Mouse (Mus musculus): ENCODE measurements around the gene Fcrlb. TPM values are rescaled to one million over a fixed set of nuclear protein-coding genes. Genes with fewer than 3 reads are reported as not detected.

Fcrlb gene
- total and polyA plus RNA-seq, 2 experiments from 2014 or later, result 1.3 to 1.7 TPM

DNA sequence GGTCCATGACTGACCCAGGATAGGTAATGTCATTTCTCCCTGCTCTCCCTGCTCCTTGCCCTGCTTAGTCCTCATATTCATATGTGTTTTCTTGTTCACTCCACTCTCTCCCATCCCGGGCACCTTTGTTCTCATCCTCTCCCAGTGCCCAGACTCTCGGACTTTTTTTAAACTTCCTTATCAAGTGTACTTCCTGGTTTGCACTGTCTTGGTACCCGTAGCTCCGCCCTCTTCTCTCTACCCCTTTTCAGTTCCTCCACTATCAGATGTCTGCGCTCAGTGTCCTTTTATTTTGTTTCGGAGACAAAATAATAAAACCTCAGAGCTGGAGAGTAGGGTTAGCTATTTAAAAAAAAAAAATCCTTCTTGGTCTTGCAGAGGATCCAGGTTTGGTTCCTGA lies 11.7 kb upstream of the Fcrlb start:
- ATAC-seq (ENCODE audit: low FRiP score) (no peak), DNase-seq (ENCODE audit: low spot score) (no peak)
- H3K27me3 ChIP-seq (ENCODE audit: insufficient read depth, low read length), result no peaks in the 10 kb centered on the region
- H3K36me3 ChIP-seq (ENCODE audit: insufficient read depth, low read length), result no peaks in the 10 kb centered on the region
- no peak overlapping the region for H3K27ac ChIP-seq (ENCODE audit: low read depth, low read length)
- WGBS, result 81% methylated on average over 6 of the region's 6 CpGs
- H3K4me3 ChIP-seq (ENCODE audit: low read depth, low read length), result no peak overlapping the region
- H3K4me2 ChIP-seq (ENCODE audit: low read depth, low read length, poor library complexity, severe bottlenecking), result no peak overlapping the region
- H3K9ac ChIP-seq (replicated peaks; ENCODE audit: low read length, poor library complexity, severe bottlenecking), result no peak overlapping the region
- H3K9me3 ChIP-seq (ENCODE audit: low read length), result no peaks in the 10 kb centered on the region
- H3K4me1 ChIP-seq (ENCODE audit: insufficient read depth, low read length), result no peaks in the 10 kb centered on the region
- TF ChIP-seq CTCF (IDR thresholded peaks at IDR 0.05), result no peak

DNA sequence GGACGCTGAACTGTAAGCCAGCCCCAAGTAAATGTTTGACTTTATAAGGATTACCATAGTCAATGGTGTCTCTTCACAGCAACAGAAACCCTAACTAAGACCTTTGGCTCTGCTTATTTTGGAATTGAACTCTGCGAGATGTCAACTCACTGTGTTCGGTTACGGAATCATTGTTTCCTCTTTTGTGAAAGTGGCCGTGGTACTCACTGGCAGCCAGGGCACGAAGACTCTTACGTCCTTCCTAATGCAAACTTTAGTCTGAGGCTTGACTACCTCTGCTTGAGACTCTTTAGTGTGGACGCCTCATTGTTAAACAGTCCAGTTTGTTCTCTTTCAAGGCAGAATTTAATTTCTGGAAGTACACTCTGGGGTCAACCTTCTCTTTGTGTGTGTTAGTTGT lies 6.6 kb upstream of the Fcrlb start:
- TF ChIP-seq CTCF (IDR thresholded peaks at IDR 0.05), result no peak
- Histone ChIP-seq H3K9me3 (ENCODE audit: low read length) (no peaks in the 10 kb centered on the region), H3K4me3 (ENCODE audit: low read depth, low read length) (no peak overlapping the region), H3K4me1 (ENCODE audit: insufficient read depth, low read length) (no peaks in the 10 kb centered on the region), H3K36me3 (ENCODE audit: insufficient read depth, low read length) (no peaks in the 10 kb centered on the region), H3K9ac (replicated peaks; ENCODE audit: low read length, poor library complexity, severe bottlenecking) (no peak overlapping the region), H3K4me2 (ENCODE audit: low read depth, low read length, poor library complexity, severe bottlenecking) (no peak overlapping the region), H3K27me3 (ENCODE audit: insufficient read depth, low read length) (no peaks in the 10 kb centered on the region), H3K27ac (ENCODE audit: low read depth, low read length) (no peak overlapping the region)
- ATAC-seq (ENCODE audit: low FRiP score) (no peak), DNase-seq (ENCODE audit: low spot score) (no peak)
- 90% methylated on average over 8 of the region's 8 CpGs for WGBS

DNA sequence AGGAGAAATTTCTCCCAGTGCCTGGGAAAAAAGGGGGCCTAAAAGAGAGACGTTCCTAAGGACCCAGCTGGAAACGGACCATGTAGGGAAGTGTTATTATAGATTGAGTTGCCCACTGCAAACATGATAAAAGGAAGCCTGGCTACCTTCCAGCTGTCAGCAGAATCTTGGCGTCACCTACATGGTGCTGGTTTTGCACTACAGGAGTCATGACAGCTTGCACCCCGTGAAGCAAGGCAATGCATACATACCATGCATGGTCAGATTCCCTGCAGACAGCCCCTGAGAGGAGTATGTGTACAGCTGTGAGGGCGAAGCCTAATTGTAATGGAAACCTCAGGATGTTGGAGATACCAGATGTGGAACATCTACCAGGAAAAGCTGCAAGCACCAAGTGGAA lies 2.9 kb upstream of the Fcrlb start:
- Histone ChIP-seq H3K36me3 (ENCODE audit: insufficient read depth, low read length) (no peaks in the 10 kb centered on the region), H3K9me3 (ENCODE audit: low read length) (no peaks in the 10 kb centered on the region), H3K9ac (replicated peaks; ENCODE audit: low read length, poor library complexity, severe bottlenecking) (no peak overlapping the region), H3K4me2 (ENCODE audit: low read depth, low read length, poor library complexity, severe bottlenecking) (no peak overlapping the region), H3K27ac (ENCODE audit: low read depth, low read length) (no peak overlapping the region), H3K4me1 (ENCODE audit: insufficient read depth, low read length) (no peaks in the 10 kb centered on the region), H3K4me3 (ENCODE audit: low read depth, low read length) (no peak overlapping the region), H3K27me3 (ENCODE audit: insufficient read depth, low read length) (no peaks in the 10 kb centered on the region; the same call in 1 of the 2 replicates)
- 76% methylated on average over 5 of the region's 5 CpGs for WGBS
- DNase-seq (ENCODE audit: low spot score) (no peak), ATAC-seq (ENCODE audit: low FRiP score) (no peak)
- TF ChIP-seq CTCF (IDR thresholded peaks at IDR 0.05), result no peak

DNA sequence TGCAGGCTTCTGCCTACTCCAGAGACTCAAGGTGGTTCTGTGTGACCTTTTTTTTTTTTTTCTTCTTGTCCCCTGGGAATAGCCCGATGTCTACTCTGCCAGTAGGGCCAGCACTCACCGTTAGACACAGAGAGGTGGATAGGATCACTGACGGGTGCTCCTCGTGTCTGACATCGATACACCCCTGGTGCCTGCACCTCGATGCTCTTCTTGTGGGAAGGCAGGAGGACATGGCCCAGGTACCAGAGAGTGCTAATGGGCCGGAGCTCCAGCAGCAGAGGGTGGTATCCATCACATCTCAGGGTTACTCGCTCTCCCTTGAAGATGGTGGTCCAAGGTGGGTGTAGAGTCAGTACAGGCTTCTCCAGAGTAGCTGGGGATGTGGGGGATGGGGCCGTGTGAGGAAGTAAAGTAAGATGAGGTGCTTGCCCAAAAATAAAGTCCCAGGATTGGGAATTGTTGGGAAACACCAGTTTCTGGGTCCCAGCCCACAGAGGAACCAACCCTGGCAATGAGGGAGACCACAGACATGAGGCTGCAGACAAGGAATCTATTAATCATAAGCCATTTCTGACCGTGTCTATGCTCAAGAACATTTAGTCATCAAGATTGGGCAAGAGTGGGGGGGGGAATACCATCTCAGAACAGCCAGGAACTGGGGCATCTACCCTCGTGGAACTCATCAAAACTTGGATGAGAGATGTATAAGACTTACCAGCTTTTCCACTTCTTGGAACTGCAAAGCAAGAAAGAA lies 657 bp downstream of the Fcrlb start:
- Histone ChIP-seq H3K4me2 (ENCODE audit: low read depth, low read length, poor library complexity, severe bottlenecking) (no peak overlapping the region), H3K27me3 (ENCODE audit: insufficient read depth, low read length) (peaks cover 10% of the 10 kb centered on the region)
- 82% methylated on average over 11 of the region's 11 CpGs for WGBS

DNA sequence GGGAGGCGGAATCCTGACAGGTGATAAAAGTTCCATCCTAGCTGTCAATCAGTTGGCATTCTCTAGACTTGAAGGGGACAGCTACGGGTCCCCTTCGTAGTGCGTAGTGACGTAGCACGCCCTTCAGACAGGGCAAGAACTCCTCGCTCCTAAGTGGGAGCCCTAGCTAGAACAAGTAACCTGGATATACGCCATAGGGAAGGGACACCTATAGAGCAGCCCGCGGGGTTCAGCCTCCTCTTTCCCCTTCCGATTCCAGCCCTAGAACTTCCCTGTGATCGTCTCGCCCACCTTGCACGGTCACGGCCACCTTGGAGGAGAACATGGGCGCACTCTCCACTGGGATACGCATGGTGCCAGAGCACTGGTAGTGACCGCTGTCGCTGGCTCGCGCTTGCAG lies 4.4 kb downstream of the Fcrlb start:
- H3K4me2 ChIP-seq (ENCODE audit: low read depth, low read length, poor library complexity, severe bottlenecking), result peak overlapping the region; percentile 97
- H3K9ac ChIP-seq (replicated peaks; ENCODE audit: low read length, poor library complexity, severe bottlenecking), result no peak overlapping the region
- ATAC-seq (ENCODE audit: low FRiP score) (peak; percentile 73; the same call in 1 of the 2 replicates), DNase-seq (ENCODE audit: low spot score) (peak; percentile 21)
- H3K4me1 ChIP-seq (ENCODE audit: insufficient read depth, low read length), result peaks cover 9% of the 10 kb centered on the region; the same call in 1 of the 2 replicates
- no peaks in the 10 kb centered on the region for H3K9me3 ChIP-seq (ENCODE audit: low read length)
- no peak for TF ChIP-seq CTCF (IDR thresholded peaks at IDR 0.05)
- WGBS, result 2% methylated on average over 21 of the region's 21 CpGs
- peaks cover 17% of the 10 kb centered on the region for H3K27me3 ChIP-seq (ENCODE audit: insufficient read depth, low read length)
- H3K27ac ChIP-seq (ENCODE audit: low read depth, low read length), result no peak overlapping the region
- peak overlapping the region; percentile 62 for H3K4me3 ChIP-seq (ENCODE audit: low read depth, low read length)
- no peaks in the 10 kb centered on the region for H3K36me3 ChIP-seq (ENCODE audit: insufficient read depth, low read length)

More for the DNA sequence above, 657 bp downstream of the Fcrlb start:
- DNase-seq (ENCODE audit: low spot score) (no peak), ATAC-seq (ENCODE audit: low FRiP score) (no peak)
- no peak overlapping the region for H3K4me3 ChIP-seq (ENCODE audit: low read depth, low read length)
- no peak overlapping the region for H3K27ac ChIP-seq (ENCODE audit: low read depth, low read length)
- H3K9me3 ChIP-seq (ENCODE audit: low read length), result no peaks in the 10 kb centered on the region
- no peaks in the 10 kb centered on the region for H3K36me3 ChIP-seq (ENCODE audit: insufficient read depth, low read length)
- TF ChIP-seq CTCF (IDR thresholded peaks at IDR 0.05), result no peak
- H3K9ac ChIP-seq (replicated peaks; ENCODE audit: low read length, poor library complexity, severe bottlenecking), result no peak overlapping the region
- H3K4me1 ChIP-seq (ENCODE audit: insufficient read depth, low read length), result peaks cover 9% of the 10 kb centered on the region; the same call in 1 of the 2 replicates

DNA sequence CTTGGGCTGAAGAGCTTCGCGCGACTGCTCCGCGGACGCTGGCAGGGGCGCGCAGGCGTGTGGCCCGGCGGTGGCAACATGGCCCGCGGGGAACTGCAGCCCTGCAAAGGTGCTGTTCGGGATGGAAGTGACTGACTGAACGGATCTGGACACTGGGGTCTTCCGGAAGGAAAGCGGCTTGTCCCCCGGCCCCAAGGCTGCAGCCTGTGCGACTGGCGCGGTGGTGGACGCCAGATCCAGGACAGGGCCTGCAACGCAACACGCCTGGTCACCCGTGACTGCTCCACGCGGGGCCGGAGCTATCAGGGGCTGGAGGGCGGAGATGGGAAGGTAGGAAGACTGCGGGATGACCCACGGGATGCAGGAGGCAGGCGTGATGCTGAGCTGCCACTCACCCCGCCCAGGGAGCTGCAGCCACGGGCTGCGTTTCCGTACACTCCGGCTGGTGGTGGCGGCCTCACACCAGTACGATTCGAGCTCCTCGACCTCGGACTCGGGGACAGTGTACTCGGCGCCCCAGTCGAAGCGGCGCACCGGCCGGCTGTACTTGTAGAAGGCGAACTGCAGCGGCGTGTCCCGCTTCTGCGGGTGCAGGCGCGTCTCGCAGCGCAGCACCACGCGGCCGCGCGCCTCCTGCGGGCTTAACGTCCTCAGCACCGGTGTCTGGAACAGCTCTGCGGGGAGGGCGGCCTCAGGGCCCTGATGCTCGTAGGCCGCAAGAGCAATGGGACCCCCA lies 5.1 kb downstream of the Fcrlb start:
- peak; percentile 73 for ATAC-seq (ENCODE audit: low FRiP score)
- DNase-seq (ENCODE audit: low spot score), result peak; percentile 28
- TF ChIP-seq CTCF (IDR thresholded peaks at IDR 0.05), result no peak
- H3K27me3 ChIP-seq (ENCODE audit: insufficient read depth, low read length), result peaks cover 17% of the 10 kb centered on the region
- peak overlapping the region; percentile 62 for H3K4me3 ChIP-seq (ENCODE audit: low read depth, low read length)
- H3K36me3 ChIP-seq (ENCODE audit: insufficient read depth, low read length), result no peaks in the 10 kb centered on the region
- peak overlapping the region; percentile 61 for H3K9ac ChIP-seq (replicated peaks; ENCODE audit: low read length, poor library complexity, severe bottlenecking)
- H3K4me2 ChIP-seq (ENCODE audit: low read depth, low read length, poor library complexity, severe bottlenecking), result peak overlapping the region; percentile 97
- WGBS, result under 1% methylated on average over 71 of the region's 71 CpGs
- H3K27ac ChIP-seq (ENCODE audit: low read depth, low read length), result no peak overlapping the region
- H3K4me1 ChIP-seq (ENCODE audit: insufficient read depth, low read length), result peaks cover 9% of the 10 kb centered on the region; the same call in 1 of the 2 replicates
- H3K9me3 ChIP-seq (ENCODE audit: low read length), result no peaks in the 10 kb centered on the region

All from midbrain, postnatal 0 days (tissue).